ENCODE assay signal across 18 mouse cellular contexts in genomic region chr8:92165306-92165705, GRCm38 (mm10).
"Had no signal": no experiment of that assay in that cellular context is flagged by ENCODE, and none has a peak within 500 bp of the region (broad histone marks: within the 10 kb centered on the region; RNA-seq: fewer than 3 reads in every experiment).

No protein-coding gene starts in this region.

- H3K9ac ChIP-seq: kidney, embryonic 15.5 days; liver, embryonic 14.5 days; liver, postnatal 0 days; midbrain, embryonic 12.5 days; neural tube, embryonic 13.5 days had no signal

- H3K36me3 ChIP-seq: kidney, embryonic 15.5 days; midbrain, embryonic 12.5 days; neural tube, embryonic 13.5 days had no signal

- H3K4me3 ChIP-seq: kidney, embryonic 15.5 days; left cerebral cortex, adult 2 months; midbrain, embryonic 12.5 days; myocyte; neural tube, embryonic 13.5 days had no signal

- ATAC-seq: intestine, postnatal 0 days; liver, postnatal 0 days; midbrain, embryonic 16.5 days had no signal

- DNase-seq: kidney, adult 8-10 months; kidney, postnatal 10 days; kidney, postnatal 36 days; layer of hippocampus, postnatal 36 days; liver, postnatal 0 days; right cerebral cortex, postnatal 4 days; thymus, adult 2 months; thymus, postnatal 14 days; thymus, postnatal 4 days had no signal

- H3K4me2 ChIP-seq: kidney, embryonic 15.5 days; midbrain, embryonic 12.5 days; neural tube, embryonic 13.5 days had no signal

- H3K9me3 ChIP-seq: kidney, embryonic 15.5 days; neural tube, embryonic 13.5 days had no signal

- H3K27ac ChIP-seq: kidney, embryonic 15.5 days; left cerebral cortex, adult 2 months; liver, embryonic 14.5 days; midbrain, embryonic 12.5 days; neural tube, embryonic 13.5 days; stomach, postnatal 0 days had no signal
